Mouse (Mus musculus) lung, postnatal 0 days (tissue): ENCODE data around the gene Pno1. TPM values are rescaled to one million over a fixed set of nuclear protein-coding genes. Genes with fewer than 3 reads are reported as not detected.
A peak's percentile ranks its signal among the peaks of the same experiment; 100 is the strongest.

Source experiments
- ATAC-seq: fragments of 200-750 bp; cut with Nextera tagmentation; 2 replicates; pipeline ENCODE4 v1.8.0; 2017; ENCODE audit warnings: moderate library complexity
- DNase-seq: peaks from one replicate; pipeline ENCODE4 v3.0.0-alpha.2; 2016; ENCODE audit warnings: low spot score
- H3K27ac ChIP-seq: fragments of 300-500 bp; sonication (generic); 2 replicates; pipeline ENCODE4 v1.5.1; 2014; ENCODE audit warnings: antibody characterized with exemption, mild to moderate bottlenecking, low read length, mixed read lengths
- H3K27me3 ChIP-seq: fragments of 300-500 bp; sonication (generic); replicated peaks from 2 replicates; pipeline ENCODE4 v1.6.1; 2014; ENCODE audit warnings: low read length, mixed read lengths; ENCODE audit not compliant: insufficient read depth
- H3K36me3 ChIP-seq: fragments of 300-500 bp; sonication (generic); 2 replicates; pipeline ENCODE4 v1.6.1; 2014; ENCODE audit warnings: low read length, mixed read lengths; ENCODE audit not compliant: insufficient read depth
- H3K4me1 ChIP-seq: fragments of 300-500 bp; sonication (generic); 2 replicates; pipeline ENCODE4 v1.6.1; 2014; ENCODE audit warnings: antibody characterized with exemption, low read depth, low read length, mixed read lengths; ENCODE audit not compliant: insufficient read depth
- H3K4me2 ChIP-seq: fragments of 300-500 bp; sonication (generic); replicated peaks from 2 replicates; pipeline ENCODE4 v1.6.1; 2014; ENCODE audit warnings: low read depth, mild to moderate bottlenecking, low read length, moderate library complexity, mixed read lengths
- H3K4me3 ChIP-seq: fragments of 300-500 bp; sonication (generic); 2 replicates; pipeline ENCODE4 v1.5.1; 2014; ENCODE audit warnings: low read depth, low read length
- H3K9ac ChIP-seq: fragments of 300-500 bp; sonication (generic); replicated peaks from 2 replicates; pipeline ENCODE4 v1.6.1; 2014; ENCODE audit warnings: low read depth, mild to moderate bottlenecking
- H3K9me3 ChIP-seq: fragments of 300-500 bp; sonication (generic); 2 replicates; pipeline ENCODE4 v1.6.1; 2016; ENCODE audit warnings: low read length, mixed read lengths
- CTCF ChIP-seq: IDR thresholded peaks from 2 replicates; pipeline ENCODE4 v1.5.1; 2016; ENCODE audit warnings: antibody characterized with exemption, mild to moderate bottlenecking
- EP300 ChIP-seq: IDR thresholded peaks from 2 replicates; pipeline ENCODE4 v1.6.1; 2016; ENCODE audit warnings: antibody characterized with exemption, mild to moderate bottlenecking, control low read depth
- WGBS: fragments of 180-500 bp; shearing (Covaris S2); extraction: QIAGEN DNeasy Blood & Tissue Kit; methylation state at CpG from one replicate; pipeline ENCODE4 v1.1.7; 2014; 5-methylcytosine and 5-hydroxymethylcytosine counted together
- polyA plus RNA-seq: library from polyadenylated mRNA; unstranded; fragments of >200 nt; fragmentation: Nextera tagmentation; extraction: Ambion mirVana; gene quantifications from 2 replicates; pipeline ENCODE4 v1.2.1, GENCODE M21; 2015

Pno1 gene
- polyA plus RNA-seq, 1 experiment from 2014 or later, result 38.9 TPM

- WGBS, result 67% methylated on average over 1 of the region's 1 CpGs
- H3K27ac ChIP-seq, result peak overlapping the region; percentile 60
- H3K36me3 ChIP-seq, result no peaks in the 10 kb centered on the region
- H3K9ac ChIP-seq, result no peak overlapping the region
- H3K4me2 ChIP-seq, result no peak overlapping the region
- H3K4me1 ChIP-seq, result peaks cover 13% of the 10 kb centered on the region; the same call in 1 of the 2 replicates
- ATAC-seq (peak; percentile 97), DNase-seq (peak; percentile 91)
- no peak overlapping the region for H3K4me3 ChIP-seq
- no peaks in the 10 kb centered on the region for H3K9me3 ChIP-seq
- TF ChIP-seq EP300 (peak; percentile 95), CTCF (no peak)
- H3K27me3 ChIP-seq, result no peaks in the 10 kb centered on the region
Measured at GRCm38 (mm10) chr11:17170938-17171729, 40.2 kb downstream of the Pno1 start.

- Histone ChIP-seq H3K36me3 (no peaks in the 10 kb centered on the region), H3K4me3 (no peak overlapping the region), H3K9ac (no peak overlapping the region), H3K4me2 (no peak overlapping the region), H3K4me1 (peaks cover 13% of the 10 kb centered on the region; the same call in 1 of the 2 replicates), H3K27me3 (no peaks in the 10 kb centered on the region), H3K27ac (peak overlapping the region; percentile 65), H3K9me3 (no peaks in the 10 kb centered on the region)
- TF ChIP-seq CTCF, result no peak
- TF ChIP-seq EP300, result peak; percentile 52; the same call in 1 of the 2 replicates
- DNase-seq, result peak; percentile 38
- peak; percentile 32; the same call in 1 of the 2 replicates for ATAC-seq
- 35% methylated on average over 2 of the region's 2 CpGs for WGBS
Measured at GRCm38 (mm10) chr11:17169262-17169661, 42.1 kb downstream of the Pno1 start.

GRCm38 (mm10) chr11:17166627-17167026, 44.7 kb downstream of the Pno1 start:
- H3K27me3 ChIP-seq, result no peaks in the 10 kb centered on the region
- no peak overlapping the region for H3K4me3 ChIP-seq
- no peak overlapping the region for H3K9ac ChIP-seq
- no peak overlapping the region for H3K27ac ChIP-seq
- 86% methylated on average over 7 of the region's 7 CpGs for WGBS
- H3K36me3 ChIP-seq, result no peaks in the 10 kb centered on the region
- no peak for ATAC-seq
- TF ChIP-seq EP300 (no peak), CTCF (no peak)
- no peak for DNase-seq
- H3K4me2 ChIP-seq, result no peak overlapping the region
- H3K4me1 ChIP-seq, result peaks cover 15% of the 10 kb centered on the region; the same call in 1 of the 2 replicates
- no peaks in the 10 kb centered on the region for H3K9me3 ChIP-seq

- no peak for DNase-seq
Measured at GRCm38 (mm10) chr11:17163956-17164355, 47.4 kb downstream of the Pno1 start.

GRCm38 (mm10) chr11:17160242-17160641, 51.1 kb downstream of the Pno1 start:
- Histone ChIP-seq H3K9ac (peak overlapping the region; percentile 98), H3K4me2 (peak overlapping the region; percentile 62), H3K4me1 (peaks cover 2% of the 10 kb centered on the region; the same call in 1 of the 2 replicates), H3K9me3 (no peaks in the 10 kb centered on the region), H3K36me3 (no peaks in the 10 kb centered on the region), H3K27me3 (no peaks in the 10 kb centered on the region), H3K4me3 (peak overlapping the region; percentile 99), H3K27ac (peak overlapping the region; percentile 98)
- ATAC-seq, result peak; percentile 18; the same call in 1 of the 2 replicates
- WGBS, result 0% methylated on average over 12 of the region's 12 CpGs
- DNase-seq, result peak; percentile 94
- TF ChIP-seq EP300, result no peak
- TF ChIP-seq CTCF, result peak; percentile 80

More at GRCm38 (mm10) chr11:17163956-17164355, 47.4 kb downstream of the Pno1 start:
- Histone ChIP-seq H3K4me3 (no peak overlapping the region), H3K9me3 (no peaks in the 10 kb centered on the region), H3K27ac (no peak overlapping the region), H3K36me3 (no peaks in the 10 kb centered on the region), H3K27me3 (no peaks in the 10 kb centered on the region), H3K9ac (no peak overlapping the region), H3K4me2 (no peak overlapping the region), H3K4me1 (peaks cover 5% of the 10 kb centered on the region; the same call in 1 of the 2 replicates)
- WGBS, result 93% methylated on average over 1 of the region's 1 CpGs
- TF ChIP-seq CTCF, result no peak
- no peak for TF ChIP-seq EP300
- ATAC-seq, result no peak

- H3K27me3 ChIP-seq, result no peaks in the 10 kb centered on the region
- H3K4me1 ChIP-seq, result peaks cover 2% of the 10 kb centered on the region; the same call in 1 of the 2 replicates
- 2% methylated on average over 44 of the region's 46 CpGs for WGBS
- peak; percentile 45 for DNase-seq
- H3K4me2 ChIP-seq, result peak overlapping the region; percentile 62
- ATAC-seq, result peak; percentile 41
- H3K4me3 ChIP-seq, result peak overlapping the region; percentile 99
- TF ChIP-seq EP300 (no peak), CTCF (no peak)
- H3K36me3 ChIP-seq, result no peaks in the 10 kb centered on the region
- H3K9me3 ChIP-seq, result no peaks in the 10 kb centered on the region
- H3K27ac ChIP-seq, result peak overlapping the region; percentile 98
- H3K9ac ChIP-seq, result peak overlapping the region; percentile 98
Measured at GRCm38 (mm10) chr11:17159738-17160241, 51.6 kb downstream of the Pno1 start.
